Mouse (Mus musculus) heart, embryonic 12.5 days (tissue): ENCODE data around the gene Celf6. TPM values are rescaled to one million over a fixed set of nuclear protein-coding genes. Genes with fewer than 3 reads are reported as not detected.
A peak's percentile ranks its signal among the peaks of the same experiment; 100 is the strongest.

Source experiments
- ATAC-seq: fragments of 200-750 bp; cut with Nextera tagmentation; 2 replicates; pipeline ENCODE4 v1.8.0; 2017; ENCODE audit warnings: moderate TSS enrichment, moderate library complexity; ENCODE audit not compliant: insufficient number of reproducible peaks, low FRiP score
- H3K27ac ChIP-seq: fragments of 300-500 bp; sonication (generic); 2 replicates; pipeline ENCODE4 v1.5.1; 2016; ENCODE audit warnings: mild to moderate bottlenecking, moderate library complexity; ENCODE audit not compliant: poor library complexity, severe bottlenecking
- H3K27me3 ChIP-seq: fragments of 300-500 bp; sonication (generic); replicated peaks from 2 replicates; pipeline ENCODE4 v1.6.1; 2016; ENCODE audit warnings: mild to moderate bottlenecking, moderate library complexity
- H3K36me3 ChIP-seq: fragments of 300-500 bp; sonication (generic); 2 replicates; pipeline ENCODE4 v1.6.1; 2016; ENCODE audit warnings: mild to moderate bottlenecking, moderate library complexity
- H3K4me1 ChIP-seq: fragments of 300-500 bp; sonication (generic); replicated peaks from 2 replicates; pipeline ENCODE4 v1.6.1; 2016; ENCODE audit warnings: mild to moderate bottlenecking
- H3K4me2 ChIP-seq: fragments of 300-500 bp; sonication (generic); 2 replicates; pipeline ENCODE4 v1.6.1; 2016; ENCODE audit warnings: mild to moderate bottlenecking, moderate library complexity
- H3K4me3 ChIP-seq: fragments of 300-500 bp; sonication (generic); 2 replicates; pipeline ENCODE4 v1.5.1; 2016; ENCODE audit warnings: mild to moderate bottlenecking
- H3K9ac ChIP-seq: fragments of 300-500 bp; sonication (generic); 2 replicates; pipeline ENCODE4 v1.6.1; 2016; ENCODE audit warnings: mild to moderate bottlenecking, moderate library complexity
- H3K9me3 ChIP-seq: fragments of 300-500 bp; sonication (generic); replicated peaks from 2 replicates; pipeline ENCODE4 v1.6.1; 2016; ENCODE audit warnings: mild to moderate bottlenecking, moderate library complexity
- WGBS: fragments of 180-500 bp; shearing (Covaris S2); methylation state at CpG from one replicate; pipeline ENCODE4 v1.1.7; 2016; 5-methylcytosine and 5-hydroxymethylcytosine counted together
- polyA plus RNA-seq: library from polyadenylated mRNA; unstranded; fragments of >200 nt; fragmentation: Nextera tagmentation; extraction: Ambion mirVana; gene quantifications from 2 replicates; pipeline ENCODE4 v1.2.1, GENCODE M21; 2016

Celf6 gene
- polyA plus RNA-seq, 1 experiment from 2014 or later = not detected

- Histone ChIP-seq H3K4me3 (no peak overlapping the region), H3K27ac (no peak overlapping the region), H3K4me2 (no peak overlapping the region), H3K9me3 (no peaks in the 10 kb centered on the region), H3K9ac (no peak overlapping the region), H3K36me3 (peaks cover 64% of the 10 kb centered on the region), H3K4me1 (no peaks in the 10 kb centered on the region), H3K27me3 (no peaks in the 10 kb centered on the region)
- no peak for ATAC-seq
- WGBS = 89% methylated on average over 4 of the region's 4 CpGs
Measured at GRCm38 (mm10) chr9:59639936-59640335, 62.2 kb downstream of the Celf6 start.

GRCm38 (mm10) chr9:59641320-59641719 lies 63.6 kb downstream of the Celf6 start:
- Histone ChIP-seq H3K9ac (no peak overlapping the region), H3K9me3 (no peaks in the 10 kb centered on the region), H3K4me2 (no peak overlapping the region), H3K27ac (no peak overlapping the region), H3K4me3 (no peak overlapping the region), H3K36me3 (peaks cover 59% of the 10 kb centered on the region), H3K4me1 (no peaks in the 10 kb centered on the region), H3K27me3 (no peaks in the 10 kb centered on the region)
- WGBS = 78% methylated on average over 2 of the region's 2 CpGs
- ATAC-seq = no peak

- no peak for ATAC-seq
Measured at GRCm38 (mm10) chr9:59649911-59650310, 72.2 kb downstream of the Celf6 start.

GRCm38 (mm10) chr9:59653371-59653770 lies 75.7 kb downstream of the Celf6 start:
- Histone ChIP-seq H3K9me3 (no peaks in the 10 kb centered on the region), H3K4me1 (peaks cover 3% of the 10 kb centered on the region; the same call in 1 of the 2 replicates), H3K4me3 (no peak overlapping the region), H3K27ac (no peak overlapping the region), H3K9ac (no peak overlapping the region), H3K4me2 (no peak overlapping the region), H3K27me3 (no peaks in the 10 kb centered on the region), H3K36me3 (peaks cover 30% of the 10 kb centered on the region)
- no peak for ATAC-seq
- WGBS = 24% methylated on average over 3 of the region's 3 CpGs

More at GRCm38 (mm10) chr9:59649911-59650310, 72.2 kb downstream of the Celf6 start:
- 95% methylated on average over 4 of the region's 4 CpGs for WGBS
- Histone ChIP-seq H3K27ac (no peak overlapping the region), H3K4me2 (no peak overlapping the region), H3K4me1 (no peaks in the 10 kb centered on the region), H3K36me3 (peaks cover 42% of the 10 kb centered on the region), H3K4me3 (no peak overlapping the region), H3K9me3 (no peaks in the 10 kb centered on the region), H3K9ac (no peak overlapping the region), H3K27me3 (no peaks in the 10 kb centered on the region)

GRCm38 (mm10) chr9:59654450-59654983 lies 76.8 kb downstream of the Celf6 start:
- H3K9me3 ChIP-seq = no peaks in the 10 kb centered on the region
- 77% methylated on average over 2 of the region's 2 CpGs for WGBS
- ATAC-seq = no peak
- no peak overlapping the region for H3K4me2 ChIP-seq
- peaks cover 19% of the 10 kb centered on the region for H3K36me3 ChIP-seq
- peaks cover 12% of the 10 kb centered on the region for H3K4me1 ChIP-seq
- no peaks in the 10 kb centered on the region for H3K27me3 ChIP-seq
- H3K27ac ChIP-seq = no peak overlapping the region
- H3K9ac ChIP-seq = no peak overlapping the region
- no peak overlapping the region for H3K4me3 ChIP-seq

- Histone ChIP-seq H3K27me3 (no peaks in the 10 kb centered on the region), H3K9ac (peak within 1 kb of the TSS; percentile 94), H3K27ac (peak within 1 kb of the TSS; percentile 99), H3K4me2 (peak within 1 kb of the TSS; percentile 82), H3K9me3 (no peaks in the 10 kb centered on the region), H3K36me3 (peaks cover 15% of the 10 kb centered on the region), H3K4me3 (peak within 1 kb of the TSS; percentile 89), H3K4me1 (peaks cover 28% of the 10 kb centered on the region)
- peak; percentile 94 for ATAC-seq
- WGBS = under 1% methylated on average over 46 of the region's 46 CpGs
Measured at GRCm38 (mm10) chr9:59655958-59656634, 78.4 kb downstream of the Celf6 start, which contains the start of gene Pkm. Gene Pkm, plus strand, starts transcription at chr9:59656368.

Other genes with a start within 250 kb of the Celf6 start
- gene Bbs4, start 224.4 kb upstream of the Celf6 start, polyA plus RNA-seq = 6.6 and 6.9 TPM in 2 replicates
- 20.9 and 21.7 TPM in 2 replicates for gene Arih1, start 91.3 kb upstream of the Celf6 start, polyA plus RNA-seq
- gene Hexa, start 38.4 kb upstream of the Celf6 start, polyA plus RNA-seq = 74.7 and 81.6 TPM in 2 replicates
- gene Tmem202, start 38.1 kb upstream of the Celf6 start, polyA plus RNA-seq = 0.64 TPM in 1 of 2 replicates, not detected in the other
- gene Parp6, start 39.4 kb downstream of the Celf6 start, polyA plus RNA-seq = 19.5 and 20.0 TPM in 2 replicates
- 1,832 and 1,839 TPM in 2 replicates for gene Pkm, start 78.5 kb downstream of the Celf6 start, polyA plus RNA-seq
- gene Gramd2, start 102.2 kb downstream of the Celf6 start, polyA plus RNA-seq = 0.32 TPM in 1 of 2 replicates, not detected in the other
- 13.0 and 15.1 TPM in 2 replicates for gene Senp8, start 172.8 kb downstream of the Celf6 start, polyA plus RNA-seq
- gene Myo9a, start 173.0 kb downstream of the Celf6 start, polyA plus RNA-seq = 10.9 and 11.7 TPM in 2 replicates